8 mouse cellular contexts compared by ENCODE assay signal in genomic region chr13:58808381-58808821, GRCm38 (mm10). TPM values are rescaled to one million over a fixed set of nuclear protein-coding genes. Genes with fewer than 3 reads are reported as not detected.
DNase-seq lines count a peak whose midpoint lies in the region; ATAC-seq and TF ChIP-seq lines count a peak whose summit lies in the region.

No protein-coding gene starts in this region.

- TF ChIP-seq CTCF in kidney, adult 2 months (conservative IDR thresholded peaks at IDR 0.05; ENCODE audit: insufficient read depth, insufficient read length, low read depth, low read length), result no peak

- 2% methylated on average over 32 of the region's 32 CpGs for WGBS in kidney, adult 2 months
- 2% methylated on average over 30 of the region's 32 CpGs for WGBS in liver, embryonic 12.5 days (ENCODE audit: insufficient replicate concordance)

- H3K9me3 ChIP-seq in liver, embryonic 12.5 days (replicated peaks), result no peaks in the 10 kb centered on the region

- no peak for ATAC-seq in liver, embryonic 12.5 days

- H3K9ac ChIP-seq in liver, embryonic 12.5 days, result no peak overlapping the region

- no peak overlapping the region for H3K27ac ChIP-seq in kidney, adult 2 months (ENCODE audit: insufficient read depth, low read depth, low read length)
- no peak overlapping the region for H3K27ac ChIP-seq in liver, embryonic 12.5 days

- peak overlapping the region; percentile 68 for H3K4me2 ChIP-seq in liver, embryonic 12.5 days

- no peaks in the 10 kb centered on the region for H3K4me1 ChIP-seq in kidney, adult 2 months (ENCODE audit: control insufficient read depth, insufficient read depth, low read length)
- 0 out of 2 replicates have a peak, but pooled peaks cover 2% of the 10 kb centered on the region for H3K4me1 ChIP-seq in liver, embryonic 12.5 days

- H3K36me3 ChIP-seq in kidney, adult 2 months (ENCODE audit: control insufficient read depth, insufficient read depth, low read length), result no peaks in the 10 kb centered on the region
- no peaks in the 10 kb centered on the region for H3K36me3 ChIP-seq in liver, embryonic 12.5 days

- TF ChIP-seq POLR2A in kidney, adult 2 months (IDR thresholded peaks at IDR 0.05; ENCODE audit: low read depth, low read length), result no peak

- H3K27me3 ChIP-seq in kidney, adult 2 months (replicated peaks; ENCODE audit: control insufficient read depth, insufficient read depth, low read length), result no peaks in the 10 kb centered on the region
- H3K27me3 ChIP-seq in liver, embryonic 12.5 days (replicated peaks), result peaks cover 57% of the 10 kb centered on the region

- H3K4me3 ChIP-seq in kidney, adult 2 months (ENCODE audit: insufficient read depth, low read depth, low read length), result 0 out of 2 replicates have a peak overlapping the region, but pooled peaks have one; percentile 30
- H3K4me3 ChIP-seq in liver, embryonic 12.5 days, result peak overlapping the region; percentile 45

- DNase-seq in kidney, adult 2 months, result peak; percentile 1
- no peak for DNase-seq in kidney, adult 18-20 months
- DNase-seq in cerebellum, postnatal 4 days (ENCODE audit: low spot score in 2 of 2), result peak; percentile 40 to 62
- peak; percentile 17 for DNase-seq in gastrocnemius, adult 18-20 months (ENCODE audit: low spot score)
- peak; percentile 41 for DNase-seq in kidney, postnatal 10 days
- DNase-seq in ovary, postnatal 36 days (ENCODE audit: low spot score), result peak; percentile 33
- no peak for DNase-seq in spleen, adult 12 weeks (ENCODE audit: low spot score)

RNA-seq across cellular contexts. Expression of gene Ntrk2, which starts 2.0 kb away (rescaled TPM):
- polyA plus RNA-seq in kidney, adult 2 months (2012; rRNA removed), result 5.6 and 6.1 TPM in 2 replicates
- 1 to 10 TPM; 2.9 to 4.0 TPM for total RNA-seq in gastrocnemius, adult 18-20 months (2021)
- 0.20 TPM in 2 replicates for polyA plus RNA-seq in liver, embryonic 12.5 days (2016; fragmentation: Nextera tagmentation; extraction: Ambion mirVana)

Comparison
In these comparisons a context has a peak if more than half of its experiments do, and no peak if none do; other contexts are left out.
1. DNase-seq: peak in kidney, adult 2 months (single experiment), cerebellum, postnatal 4 days (2 of 2), gastrocnemius, adult 18-20 months (single experiment), kidney, postnatal 10 days (single experiment) and ovary, postnatal 36 days (single experiment); none in kidney, adult 18-20 months (single experiment) and spleen, adult 12 weeks (single experiment).